Mouse (Mus musculus): ENCODE measurements around the gene Gm10837. TPM values are rescaled to one million over a fixed set of nuclear protein-coding genes. Genes with fewer than 3 reads are reported as not detected.
A peak's percentile ranks its signal among the peaks of the same experiment; 100 is the strongest.

The Gm10837 gene
- polyA plus RNA-seq, 1 experiment from 2014 or later, result not detected

- Histone ChIP-seq H3K36me3 (ENCODE audit: control insufficient read depth, insufficient read depth) (no peaks in the 10 kb centered on the region), H3K4me2 (ENCODE audit: low read depth, low read length) (no peak overlapping the region), H3K9me3 (replicated peaks; ENCODE audit: control insufficient read depth, low read length) (no peaks in the 10 kb centered on the region), H3K4me1 (ENCODE audit: control insufficient read depth, low read depth, low read length) (peaks cover 4% of the 10 kb centered on the region), H3K27ac (ENCODE audit: low read length) (no peak overlapping the region), H3K27me3 (ENCODE audit: control insufficient read depth, insufficient read depth, low read depth, low read length) (peaks cover 38% of the 10 kb centered on the region), H3K4me3 (ENCODE audit: low read depth, low read length) (no peak overlapping the region), H3K9ac (ENCODE audit: low read depth, low read length) (no peak overlapping the region)
- no peak for ATAC-seq (ENCODE audit: low read depth)
- WGBS (ENCODE audit: insufficient replicate concordance), result 60% methylated on average over 6 of the region's 6 CpGs
Observed at GRCm38 (mm10) chr14:122491521-122491920, 1.1 kb downstream of the Gm10837 start.

DNA sequence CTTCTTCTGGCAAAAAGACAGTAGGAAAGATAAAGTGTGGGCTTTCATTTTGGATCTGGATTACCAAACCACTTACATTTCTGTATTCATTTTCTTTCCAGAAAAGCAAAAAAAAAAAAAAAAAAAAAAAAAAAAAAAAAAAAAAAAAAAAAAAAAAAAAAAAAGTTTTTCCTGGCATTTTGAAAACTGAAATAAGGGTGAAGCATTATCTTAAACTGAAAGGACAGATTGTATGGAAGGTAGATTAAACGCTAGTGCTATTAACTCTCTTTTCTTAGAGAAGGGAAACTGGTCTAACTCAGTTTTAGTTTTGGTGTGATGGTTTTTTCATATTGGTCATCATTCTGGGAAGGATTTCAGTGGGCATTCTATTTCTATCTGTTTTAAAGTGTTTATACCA lies 1.6 kb downstream of the Gm10837 start:
- H3K27me3 ChIP-seq (ENCODE audit: control insufficient read depth, insufficient read depth, low read depth, low read length), result peaks cover 37% of the 10 kb centered on the region
- ATAC-seq (ENCODE audit: low read depth), result no peak
- 40% methylated on average over 1 of the region's 1 CpGs for WGBS (ENCODE audit: insufficient replicate concordance)

DNA sequence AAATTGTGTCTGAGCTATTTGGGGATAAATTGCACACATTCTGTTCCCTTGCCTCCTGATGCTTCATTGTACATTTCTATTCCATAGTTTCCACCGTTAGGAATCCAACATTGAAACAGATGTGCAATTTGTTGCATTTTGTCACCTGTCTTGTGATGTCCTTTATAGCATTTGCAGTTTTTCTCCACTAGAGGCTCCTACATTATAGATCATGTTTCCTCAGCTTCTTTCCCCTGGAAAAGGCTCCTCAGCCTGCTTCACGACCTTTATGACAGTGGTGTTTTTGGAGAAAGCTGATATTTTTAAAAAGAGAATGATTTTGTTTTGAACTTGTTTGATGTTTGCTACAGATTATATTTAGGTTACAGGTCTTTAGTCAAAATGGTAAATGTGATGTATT lies 18.7 kb downstream of the Gm10837 start:
- no peaks in the 10 kb centered on the region for H3K4me1 ChIP-seq (ENCODE audit: control insufficient read depth, low read depth, low read length)
- WGBS (ENCODE audit: insufficient replicate concordance), result 7% methylated on average over 2 of the region's 2 CpGs
- no peak for ATAC-seq (ENCODE audit: low read depth)

More for the DNA sequence above, 1.6 kb downstream of the Gm10837 start:
- H3K9me3 ChIP-seq (replicated peaks; ENCODE audit: control insufficient read depth, low read length), result no peaks in the 10 kb centered on the region
- H3K4me3 ChIP-seq (ENCODE audit: low read depth, low read length), result no peak overlapping the region
- no peak overlapping the region for H3K9ac ChIP-seq (ENCODE audit: low read depth, low read length)
- no peaks in the 10 kb centered on the region for H3K36me3 ChIP-seq (ENCODE audit: control insufficient read depth, insufficient read depth)
- H3K27ac ChIP-seq (ENCODE audit: low read length), result no peak overlapping the region
- peaks cover 4% of the 10 kb centered on the region for H3K4me1 ChIP-seq (ENCODE audit: control insufficient read depth, low read depth, low read length)
- H3K4me2 ChIP-seq (ENCODE audit: low read depth, low read length), result no peak overlapping the region

DNA sequence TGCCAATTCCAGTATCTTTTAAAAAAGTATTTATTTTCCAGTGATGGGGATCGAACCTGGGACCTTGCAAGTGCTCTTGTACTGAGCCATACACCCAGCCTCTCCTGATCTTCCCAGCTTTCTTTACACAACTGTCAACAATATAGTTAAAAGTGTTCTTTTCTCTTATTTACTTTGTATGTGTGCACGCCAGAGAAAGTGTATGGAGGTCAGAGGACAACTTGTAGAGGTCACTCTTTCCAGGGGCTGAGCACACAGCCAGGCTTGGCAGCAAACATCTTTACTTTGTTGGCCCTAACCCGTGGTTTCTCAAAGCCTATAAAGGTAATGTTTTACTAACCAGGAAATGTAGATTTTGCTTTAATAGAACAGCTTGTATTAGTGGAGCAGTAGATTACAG lies 21.1 kb downstream of the Gm10837 start:
- H3K36me3 ChIP-seq (ENCODE audit: control insufficient read depth, insufficient read depth), result no peaks in the 10 kb centered on the region
- 34% methylated on average over 3 of the region's 3 CpGs for WGBS (ENCODE audit: insufficient replicate concordance)
- peak; percentile 88 for ATAC-seq (ENCODE audit: low read depth)

More for the DNA sequence above, 18.7 kb downstream of the Gm10837 start:
- H3K9ac ChIP-seq (ENCODE audit: low read depth, low read length), result no peak overlapping the region
- H3K27me3 ChIP-seq (ENCODE audit: control insufficient read depth, insufficient read depth, low read depth, low read length), result peaks cover 4% of the 10 kb centered on the region
- H3K27ac ChIP-seq (ENCODE audit: low read length), result no peak overlapping the region
- no peak overlapping the region for H3K4me2 ChIP-seq (ENCODE audit: low read depth, low read length)
- no peaks in the 10 kb centered on the region for H3K9me3 ChIP-seq (replicated peaks; ENCODE audit: control insufficient read depth, low read length)
- no peaks in the 10 kb centered on the region for H3K36me3 ChIP-seq (ENCODE audit: control insufficient read depth, insufficient read depth)
- H3K4me3 ChIP-seq (ENCODE audit: low read depth, low read length), result no peak overlapping the region

GRCm38 (mm10) chr14:122513511-122514036 lies 23.2 kb downstream of the Gm10837 start:
- WGBS (ENCODE audit: insufficient replicate concordance), result 36% methylated on average over 1 of the region's 1 CpGs

More for the DNA sequence above, 21.1 kb downstream of the Gm10837 start:
- no peaks in the 10 kb centered on the region for H3K4me1 ChIP-seq (ENCODE audit: control insufficient read depth, low read depth, low read length)
- no peaks in the 10 kb centered on the region for H3K9me3 ChIP-seq (replicated peaks; ENCODE audit: control insufficient read depth, low read length)
- H3K4me2 ChIP-seq (ENCODE audit: low read depth, low read length), result no peak overlapping the region
- peaks cover 4% of the 10 kb centered on the region for H3K27me3 ChIP-seq (ENCODE audit: control insufficient read depth, insufficient read depth, low read depth, low read length)
- H3K27ac ChIP-seq (ENCODE audit: low read length), result no peak overlapping the region
- no peak overlapping the region for H3K9ac ChIP-seq (ENCODE audit: low read depth, low read length)
- no peak overlapping the region for H3K4me3 ChIP-seq (ENCODE audit: low read depth, low read length)

DNA sequence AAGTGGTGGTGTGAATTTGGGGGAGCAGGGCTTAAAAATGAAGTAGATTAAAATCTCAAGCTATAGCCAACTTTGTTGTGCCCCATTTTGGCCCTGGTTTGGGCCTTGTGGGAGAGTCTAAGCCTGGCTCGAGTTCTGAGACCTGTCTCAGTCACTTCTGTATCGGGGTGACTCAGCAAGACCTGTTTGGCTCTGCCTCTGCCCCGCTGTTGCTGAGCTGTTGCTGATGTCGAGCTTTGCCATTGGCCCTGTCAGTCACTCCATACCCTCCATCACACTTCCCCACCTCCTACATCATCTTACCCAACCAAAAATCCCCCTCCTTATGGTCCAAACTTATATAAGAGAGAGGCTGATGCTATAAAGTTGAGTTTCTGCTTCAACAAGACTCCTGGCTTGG lies 38.1 kb downstream of the Gm10837 start:
- Histone ChIP-seq H3K27me3 (ENCODE audit: control insufficient read depth, insufficient read depth, low read depth, low read length) (no peaks in the 10 kb centered on the region), H3K9ac (ENCODE audit: low read depth, low read length) (no peak overlapping the region), H3K27ac (ENCODE audit: low read length) (no peak overlapping the region), H3K9me3 (replicated peaks; ENCODE audit: control insufficient read depth, low read length) (no peaks in the 10 kb centered on the region), H3K36me3 (ENCODE audit: control insufficient read depth, insufficient read depth) (no peaks in the 10 kb centered on the region), H3K4me3 (ENCODE audit: low read depth, low read length) (no peak overlapping the region), H3K4me2 (ENCODE audit: low read depth, low read length) (no peak overlapping the region), H3K4me1 (ENCODE audit: control insufficient read depth, low read depth, low read length) (no peaks in the 10 kb centered on the region)
- 69% methylated on average over 4 of the region's 4 CpGs for WGBS (ENCODE audit: insufficient replicate concordance)
- ATAC-seq (ENCODE audit: low read depth), result no peak

More at GRCm38 (mm10) chr14:122513511-122514036, 23.2 kb downstream of the Gm10837 start:
- Histone ChIP-seq H3K4me1 (ENCODE audit: control insufficient read depth, low read depth, low read length) (no peaks in the 10 kb centered on the region), H3K27ac (ENCODE audit: low read length) (no peak overlapping the region), H3K9ac (ENCODE audit: low read depth, low read length) (no peak overlapping the region), H3K9me3 (replicated peaks; ENCODE audit: control insufficient read depth, low read length) (no peaks in the 10 kb centered on the region), H3K36me3 (ENCODE audit: control insufficient read depth, insufficient read depth) (no peaks in the 10 kb centered on the region), H3K27me3 (ENCODE audit: control insufficient read depth, insufficient read depth, low read depth, low read length) (peaks cover 4% of the 10 kb centered on the region), H3K4me2 (ENCODE audit: low read depth, low read length) (no peak overlapping the region), H3K4me3 (ENCODE audit: low read depth, low read length) (no peak overlapping the region)
- no peak for ATAC-seq (ENCODE audit: low read depth)

DNA sequence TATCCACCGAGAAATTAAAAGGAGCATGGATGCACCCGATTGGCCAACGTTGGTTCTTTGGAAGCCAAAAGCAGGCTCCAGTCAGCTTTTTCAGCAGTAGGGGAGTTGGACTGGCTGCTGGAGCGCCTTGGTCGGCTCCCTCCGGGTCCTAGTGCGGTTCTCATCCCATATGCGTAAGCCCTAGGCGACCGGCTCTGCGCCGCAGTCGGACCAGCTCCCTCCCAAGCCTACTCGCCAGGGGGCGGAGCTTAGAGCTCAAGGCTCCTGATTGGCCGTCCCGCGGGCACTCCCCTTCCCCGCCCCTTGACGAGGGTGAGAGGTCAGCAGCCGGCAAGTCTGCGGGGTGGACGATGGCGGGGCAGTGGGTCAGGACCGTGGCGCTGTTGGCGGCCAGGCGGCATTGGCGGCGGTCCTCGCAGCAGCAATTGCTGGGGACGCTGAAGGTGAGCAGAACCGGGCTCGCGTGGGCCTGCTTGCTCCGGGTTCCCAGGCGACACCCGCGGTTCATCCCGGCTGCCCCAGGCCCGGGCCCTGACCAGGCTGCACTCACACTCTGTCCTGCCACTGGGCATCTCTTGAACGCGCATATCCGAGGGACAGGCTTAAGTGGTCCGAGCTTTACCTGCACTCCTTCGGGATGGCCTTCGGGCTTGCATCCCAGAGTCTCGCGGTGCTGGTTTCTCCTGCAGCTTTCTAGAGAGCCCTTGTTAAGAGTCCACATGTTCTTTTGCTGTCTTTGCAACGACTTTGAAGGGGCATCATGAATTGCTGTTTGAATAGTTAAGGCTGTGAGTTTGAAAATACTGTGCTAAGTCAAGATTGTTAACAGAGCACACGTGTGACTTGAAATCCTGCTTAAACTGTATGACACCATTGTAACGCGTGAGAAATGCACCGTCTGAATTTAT lies 43.9 kb downstream of the Gm10837 start, which contains the start of gene Pcca:
Gene Pcca (plus strand): TSS at position 308 of the 908 bp plus-strand sequence.
- H3K9me3 ChIP-seq (replicated peaks; ENCODE audit: control insufficient read depth, low read length), result no peaks in the 10 kb centered on the region
- peaks cover 4% of the 10 kb centered on the region; the same call in 1 of the 2 replicates for H3K4me1 ChIP-seq (ENCODE audit: control insufficient read depth, low read depth, low read length)
- H3K4me3 ChIP-seq (ENCODE audit: low read depth, low read length), result peak within 1 kb of the TSS; percentile 82
- WGBS (ENCODE audit: insufficient replicate concordance), result 2% methylated on average over 54 of the region's 54 CpGs
- peak; percentile 99 for ATAC-seq (ENCODE audit: low read depth)
- H3K9ac ChIP-seq (ENCODE audit: low read depth, low read length), result peak within 1 kb of the TSS; percentile 73
- peak within 1 kb of the TSS; percentile 91 for H3K4me2 ChIP-seq (ENCODE audit: low read depth, low read length)
- H3K27me3 ChIP-seq (ENCODE audit: control insufficient read depth, insufficient read depth, low read depth, low read length), result no peaks in the 10 kb centered on the region
- H3K36me3 ChIP-seq (ENCODE audit: control insufficient read depth, insufficient read depth), result no peaks in the 10 kb centered on the region
- H3K27ac ChIP-seq (ENCODE audit: low read length), result peak within 1 kb of the TSS; percentile 51

- no peak for ATAC-seq (ENCODE audit: low read depth)
- Histone ChIP-seq H3K27ac (ENCODE audit: low read length) (no peak overlapping the region), H3K9ac (ENCODE audit: low read depth, low read length) (no peak overlapping the region), H3K4me1 (ENCODE audit: control insufficient read depth, low read depth, low read length) (peaks cover 4% of the 10 kb centered on the region; the same call in 1 of the 2 replicates), H3K27me3 (ENCODE audit: control insufficient read depth, insufficient read depth, low read depth, low read length) (no peaks in the 10 kb centered on the region), H3K4me3 (ENCODE audit: low read depth, low read length) (no peak overlapping the region), H3K4me2 (ENCODE audit: low read depth, low read length) (no peak overlapping the region), H3K36me3 (ENCODE audit: control insufficient read depth, insufficient read depth) (no peaks in the 10 kb centered on the region), H3K9me3 (replicated peaks; ENCODE audit: control insufficient read depth, low read length) (no peaks in the 10 kb centered on the region)
- 74% methylated on average over 1 of the region's 1 CpGs for WGBS (ENCODE audit: insufficient replicate concordance)
Observed at GRCm38 (mm10) chr14:122535986-122536385, 45.6 kb downstream of the Gm10837 start.

Data from liver, embryonic 16.5 days (tissue).